8 mouse cellular contexts compared by ENCODE assay signal in the genomic region with DNA sequence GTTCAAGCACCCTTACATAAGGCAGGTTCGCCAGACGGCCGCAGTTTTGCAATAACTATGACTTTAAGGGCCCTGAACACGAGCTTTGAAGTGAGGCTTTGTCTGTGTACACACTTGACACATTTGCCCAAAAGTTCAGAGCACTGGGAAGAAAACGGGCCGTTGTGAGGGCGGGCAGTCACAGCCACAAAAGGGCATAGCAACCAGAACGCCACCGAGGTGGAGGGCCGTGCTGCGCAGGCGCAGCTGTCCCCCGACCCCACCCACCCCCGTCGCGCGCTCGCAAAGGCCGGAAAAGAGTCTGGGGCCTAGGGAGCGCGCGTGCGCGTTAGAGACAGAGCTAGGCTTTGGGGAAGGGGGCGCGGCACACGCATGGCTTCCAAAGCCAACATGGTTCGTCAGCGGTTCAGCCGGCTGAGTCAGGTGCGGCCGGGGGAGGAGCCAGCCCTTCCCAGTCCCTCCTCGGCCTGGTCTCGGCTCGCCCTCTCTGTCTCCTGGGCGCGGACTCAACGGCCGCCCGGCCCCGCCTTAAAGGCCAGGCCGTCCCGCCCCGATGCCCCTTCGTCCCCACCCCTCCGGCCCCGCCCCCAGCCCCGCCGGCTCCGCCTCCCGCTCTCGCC. TPM values are rescaled to one million over a fixed set of nuclear protein-coding genes. Genes with fewer than 3 reads are reported as not detected.
DNase-seq lines count a peak whose midpoint lies in the region; ATAC-seq and TF ChIP-seq lines count a peak whose summit lies in the region.

A gene (plus strand): TSS at position 296 of the 620 bp plus-strand sequence.

- peaks cover 14% of the 10 kb centered on the region for H3K4me1 ChIP-seq in embryonic facial prominence, embryonic 14.5 days (ENCODE audit: control insufficient read depth, insufficient read depth, low read length)
- H3K4me1 ChIP-seq in heart, adult 2 months (ENCODE audit: control insufficient read depth, insufficient read depth, low read length) = peaks cover 5% of the 10 kb centered on the region
- peaks cover 24% of the 10 kb centered on the region for H3K4me1 ChIP-seq in limb, embryonic 13.5 days
- peaks cover 18% of the 10 kb centered on the region for H3K4me1 ChIP-seq in midbrain, embryonic 16.5 days (ENCODE audit: control insufficient read depth, insufficient read depth, low read length)

- intact Hi-C loops in heart, adult 2 months (cut with DNase I) = loop anchor here (5.0 kb wide), 3 partner anchors 59 to 359 kb away; no protein-coding TSS in a partner anchor

- peak; percentile 86 for TF ChIP-seq POLR2A in heart, adult 2 months (IDR thresholded peaks at IDR 0.05; ENCODE audit: insufficient read depth, low read depth, low read length)

- TF ChIP-seq EP300 in heart, adult 2 months (IDR thresholded peaks at IDR 0.05; ENCODE audit: insufficient read depth, low read depth, low read length) = 0 out of 2 replicates have a peak, but pooled peaks have one; percentile 12

- under 1% methylated on average over 32 of the region's 52 CpGs for WGBS in embryonic facial prominence, embryonic 14.5 days
- WGBS in heart, adult 2 months = under 1% methylated on average over 52 of the region's 52 CpGs
- 0% methylated on average over 43 of the region's 52 CpGs for WGBS in limb, embryonic 13.5 days
- WGBS in midbrain, embryonic 16.5 days = under 1% methylated on average over 39 of the region's 52 CpGs

- H3K9ac ChIP-seq in embryonic facial prominence, embryonic 14.5 days (ENCODE audit: low read depth, low read length) = peak within 1 kb of the TSS; percentile 91
- peak within 1 kb of the TSS; percentile 92 for H3K9ac ChIP-seq in heart, adult 2 months (ENCODE audit: low read depth, low read length)
- peak within 1 kb of the TSS; percentile 89 for H3K9ac ChIP-seq in limb, embryonic 13.5 days
- peak within 1 kb of the TSS; percentile 84 for H3K9ac ChIP-seq in midbrain, embryonic 16.5 days (ENCODE audit: low read depth, low read length)

- no peak for TF ChIP-seq CTCF in heart, adult 2 months (IDR thresholded peaks at IDR 0.05)

- no peaks in the 10 kb centered on the region for H3K9me3 ChIP-seq in embryonic facial prominence, embryonic 14.5 days (ENCODE audit: control insufficient read depth, low read length)
- H3K9me3 ChIP-seq in limb, embryonic 13.5 days = no peaks in the 10 kb centered on the region
- H3K9me3 ChIP-seq in midbrain, embryonic 16.5 days (replicated peaks; ENCODE audit: control insufficient read depth, low read length, poor library complexity, severe bottlenecking) = no peaks in the 10 kb centered on the region

- peaks cover 4% of the 10 kb centered on the region; the same call in 1 of the 2 replicates for H3K79me2 ChIP-seq in heart, adult 2 months (replicated peaks; ENCODE audit: control insufficient read depth, insufficient read depth, low read length)

- no peaks in the 10 kb centered on the region for H3K36me3 ChIP-seq in embryonic facial prominence, embryonic 14.5 days (ENCODE audit: control insufficient read depth, insufficient read depth, low read length)
- H3K36me3 ChIP-seq in heart, adult 2 months (ENCODE audit: control insufficient read depth, insufficient read depth, low read length) = peaks cover 26% of the 10 kb centered on the region
- no peaks in the 10 kb centered on the region for H3K36me3 ChIP-seq in limb, embryonic 13.5 days
- H3K36me3 ChIP-seq in midbrain, embryonic 16.5 days (ENCODE audit: control insufficient read depth, insufficient read depth, low read length) = no peaks in the 10 kb centered on the region

- H3K4me3 ChIP-seq in embryonic facial prominence, embryonic 14.5 days (ENCODE audit: low read depth, low read length) = peak within 1 kb of the TSS; percentile 83
- peak within 1 kb of the TSS; percentile 70 for H3K4me3 ChIP-seq in heart, adult 2 months
- peak within 1 kb of the TSS; percentile 78 for H3K4me3 ChIP-seq in limb, embryonic 13.5 days
- peak within 1 kb of the TSS; percentile 62 for H3K4me3 ChIP-seq in midbrain, embryonic 16.5 days (ENCODE audit: low read depth, low read length)

- H3K27ac ChIP-seq in embryonic facial prominence, embryonic 14.5 days (replicated peaks; ENCODE audit: low read depth, low read length) = peak within 1 kb of the TSS; percentile 97
- H3K27ac ChIP-seq in heart, adult 2 months = peak within 1 kb of the TSS; percentile 98
- peak within 1 kb of the TSS; percentile 96 for H3K27ac ChIP-seq in limb, embryonic 13.5 days
- H3K27ac ChIP-seq in midbrain, embryonic 16.5 days (ENCODE audit: low read length) = peak within 1 kb of the TSS; percentile 95

- peak; percentile 99 for ATAC-seq in embryonic facial prominence, embryonic 14.5 days (ENCODE audit: low read depth)
- peak; percentile 99 for ATAC-seq in limb, embryonic 13.5 days (ENCODE audit: low FRiP score, low read depth)
- ATAC-seq in midbrain, embryonic 16.5 days = peak; percentile 97

- DNase-seq in 3T3-L1 (ENCODE audit: low read depth, low spot score) = peak; percentile 99
- DNase-seq in adrenal gland, postnatal 4 days (ENCODE audit: low spot score in 2 of 2) = peak; percentile 82 to 94
- peak; percentile 99 for DNase-seq in embryonic facial prominence, embryonic 14.5 days (ENCODE audit: low spot score)
- DNase-seq in heart, adult 2 months = peak in 1 of 2 experiments; percentile 99
- DNase-seq in kidney, adult 8-10 months = peak; percentile 98 to 99
- peak; percentile 91 to 94 for DNase-seq in spleen, postnatal 10 days (ENCODE audit: low spot score in 2 of 2)

- H3K4me2 ChIP-seq in embryonic facial prominence, embryonic 14.5 days (ENCODE audit: low read depth, low read length) = peak within 1 kb of the TSS; percentile 74
- H3K4me2 ChIP-seq in limb, embryonic 13.5 days (replicated peaks) = peak within 1 kb of the TSS; percentile 68
- peak within 1 kb of the TSS; percentile 90 for H3K4me2 ChIP-seq in midbrain, embryonic 16.5 days (ENCODE audit: low read length)

- no peaks in the 10 kb centered on the region for H3K27me3 ChIP-seq in embryonic facial prominence, embryonic 14.5 days (replicated peaks; ENCODE audit: control insufficient read depth, insufficient read depth, low read length)
- no peaks in the 10 kb centered on the region for H3K27me3 ChIP-seq in heart, adult 2 months (ENCODE audit: control insufficient read depth, insufficient read depth, low read length)
- H3K27me3 ChIP-seq in limb, embryonic 13.5 days = no peaks in the 10 kb centered on the region
- H3K27me3 ChIP-seq in midbrain, embryonic 16.5 days (ENCODE audit: control insufficient read depth, insufficient read depth, low read depth, low read length) = no peaks in the 10 kb centered on the region

RNA-seq across cellular contexts. Expression of the gene that starts here (rescaled TPM):
- total RNA-seq in adrenal gland, postnatal 4 days (2021) = 10 to 100 TPM; 81.9 to 88.0 TPM
- polyA plus RNA-seq in embryonic facial prominence, embryonic 14.5 days (2014; fragmentation: Nextera tagmentation; extraction: Ambion mirVana) = 115 and 119 TPM in 2 replicates
- total RNA-seq in heart, adult 2 months (2021) = 10 to 100 TPM; 77.8 to 85.5 TPM
- 75.7 and 120 TPM in 2 replicates for polyA plus RNA-seq in heart, adult 2 months (2012; rRNA removed)
- 79.6 and 81.2 TPM in 2 replicates for polyA plus RNA-seq in limb, embryonic 13.5 days (2015; fragmentation: Nextera tagmentation; extraction: Ambion mirVana)
- polyA plus RNA-seq in midbrain, embryonic 16.5 days (2015; fragmentation: Nextera tagmentation; extraction: Ambion mirVana) = 36.1 and 37.5 TPM in 2 replicates
